Mouse (Mus musculus) heart, postnatal 0 days (tissue): Measurements from ENCODE around the gene Btg2. TPM values are rescaled to one million over a fixed set of nuclear protein-coding genes. Genes with fewer than 3 reads are reported as not detected.

Source experiments
- ATAC-seq: fragments of 200-750 bp; cut with Nextera tagmentation; 2 replicates; pipeline ENCODE4 v1.8.0; 2017; ENCODE audit warnings: low read depth, moderate number of reproducible peaks, moderate library complexity; ENCODE audit not compliant: insufficient read depth
- DNase-seq: peaks from one replicate; pipeline ENCODE4 v3.0.0-alpha.2; 2016; ENCODE audit warnings: low spot score
- H3K27ac ChIP-seq: fragments of 300-500 bp; sonication (generic); 2 replicates; pipeline ENCODE4 v1.5.1; 2014; ENCODE audit warnings: low read depth, mild to moderate bottlenecking
- H3K27me3 ChIP-seq: fragments of 300-500 bp; sonication (generic); 2 replicates; pipeline ENCODE4 v1.6.1; 2014; ENCODE audit warnings: low read length, mixed read lengths; ENCODE audit not compliant: control insufficient read depth, insufficient read depth
- H3K36me3 ChIP-seq: fragments of 300-500 bp; sonication (generic); replicated peaks from 2 replicates; pipeline ENCODE4 v1.6.1; 2014; ENCODE audit warnings: low read length, mixed read lengths; ENCODE audit not compliant: control insufficient read depth, insufficient read depth
- H3K4me1 ChIP-seq: fragments of 300-500 bp; sonication (generic); 2 replicates; pipeline ENCODE4 v1.6.1; 2014; ENCODE audit warnings: antibody characterized with exemption; ENCODE audit not compliant: control insufficient read depth, insufficient read depth
- H3K4me2 ChIP-seq: fragments of 300-500 bp; sonication (generic); 2 replicates; pipeline ENCODE4 v1.6.1; 2014; ENCODE audit warnings: low read depth, mild to moderate bottlenecking, low read length, moderate library complexity
- H3K4me3 ChIP-seq: fragments of 300-500 bp; sonication (generic); 2 replicates; pipeline ENCODE4 v1.5.1; 2014; ENCODE audit warnings: low read depth, low read length
- H3K9ac ChIP-seq: fragments of 300-500 bp; sonication (generic); replicated peaks from 2 replicates; pipeline ENCODE4 v1.6.1; 2014; ENCODE audit warnings: low read depth, low read length, mixed read lengths
- H3K9me3 ChIP-seq: fragments of 300-500 bp; sonication (generic); replicated peaks from 2 replicates; pipeline ENCODE4 v1.6.1; 2016; ENCODE audit warnings: low read length; ENCODE audit not compliant: control insufficient read depth
- CTCF ChIP-seq: IDR thresholded peaks from 2 replicates; pipeline ENCODE4 v1.5.1; 2016; ENCODE audit warnings: antibody characterized with exemption, control low read depth, low read depth
- EP300 ChIP-seq: IDR thresholded peaks from 2 replicates; pipeline ENCODE4 v1.6.1; 2016; ENCODE audit warnings: antibody characterized with exemption, low read depth
- WGBS: fragments of 180-500 bp; shearing (Covaris S2); extraction: QIAGEN DNeasy Blood & Tissue Kit; methylation state at CpG from one replicate; pipeline ENCODE4 v1.1.7; 2014; 5-methylcytosine and 5-hydroxymethylcytosine counted together
- polyA plus RNA-seq: library from polyadenylated mRNA; unstranded; fragments of >200 nt; fragmentation: Nextera tagmentation; extraction: Ambion mirVana; gene quantifications from 2 replicates; pipeline ENCODE4 v1.2.1, GENCODE M21; 2015
- total RNA-seq: library from RNA; depleted of rRNA; stranded (reverse); fragments of >200 nt; gene quantifications from 2 replicates; pipeline ENCODE4 v1.2.3, GENCODE M21; 2014; ENCODE audit warnings: low replicate concordance; rRNA removed

The Btg2 gene
- 46.8 and 52.9 TPM in 2 replicates for total RNA-seq
- 27.4 and 33.7 TPM in 2 replicates for polyA plus RNA-seq

DNA sequence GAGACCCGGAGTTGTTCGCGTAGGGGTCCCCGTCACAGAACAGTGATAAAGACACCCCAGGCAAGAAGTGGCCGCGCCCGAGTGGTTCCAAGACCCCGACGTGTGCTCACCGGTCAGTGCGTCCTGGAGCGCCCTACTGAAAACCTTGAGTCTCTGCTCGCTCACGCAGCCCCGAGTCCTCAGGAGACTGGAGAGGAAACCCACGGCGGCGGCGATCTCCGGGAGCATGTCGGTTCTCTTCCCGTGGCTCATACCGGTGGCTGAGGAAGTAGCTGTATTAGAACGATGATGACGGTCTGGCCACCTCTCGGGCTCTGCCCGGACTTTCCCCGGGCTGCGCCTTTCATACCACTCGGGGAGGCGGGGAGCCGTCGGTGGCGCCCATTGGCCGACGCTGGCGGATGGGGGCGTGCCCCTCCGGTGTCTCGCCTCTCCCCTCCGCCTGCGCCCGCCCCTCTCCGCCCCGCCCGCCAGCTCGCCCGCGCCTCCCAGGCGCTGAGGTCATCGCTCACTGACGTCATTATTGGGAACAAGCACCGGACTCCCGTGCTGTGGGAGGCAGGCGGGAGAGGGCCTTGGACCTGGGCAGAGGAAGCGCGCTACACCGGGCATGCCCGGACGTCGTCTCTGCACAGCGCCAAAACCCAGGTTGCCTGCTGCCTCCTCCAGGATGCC, at the start of gene Btg2:
Gene Btg2, minus strand, starts transcription at position 319 of the 675 bp plus-strand sequence.
- Histone ChIP-seq H3K9ac (peak within 1 kb of the TSS; percentile 85), H3K36me3 (peaks cover 28% of the 10 kb centered on the region), H3K4me2 (peak within 1 kb of the TSS; percentile 77), H3K4me3 (peak within 1 kb of the TSS; percentile 68), H3K4me1 (peaks cover 53% of the 10 kb centered on the region), H3K27ac (peak within 1 kb of the TSS; percentile 87), H3K9me3 (no peaks in the 10 kb centered on the region), H3K27me3 (no peaks in the 10 kb centered on the region)
- peak; percentile 97 for DNase-seq
- ATAC-seq = peak; percentile 91
- no peak for TF ChIP-seq EP300
- TF ChIP-seq CTCF = no peak
- WGBS = under 1% methylated on average over 52 of the region's 62 CpGs

DNA sequence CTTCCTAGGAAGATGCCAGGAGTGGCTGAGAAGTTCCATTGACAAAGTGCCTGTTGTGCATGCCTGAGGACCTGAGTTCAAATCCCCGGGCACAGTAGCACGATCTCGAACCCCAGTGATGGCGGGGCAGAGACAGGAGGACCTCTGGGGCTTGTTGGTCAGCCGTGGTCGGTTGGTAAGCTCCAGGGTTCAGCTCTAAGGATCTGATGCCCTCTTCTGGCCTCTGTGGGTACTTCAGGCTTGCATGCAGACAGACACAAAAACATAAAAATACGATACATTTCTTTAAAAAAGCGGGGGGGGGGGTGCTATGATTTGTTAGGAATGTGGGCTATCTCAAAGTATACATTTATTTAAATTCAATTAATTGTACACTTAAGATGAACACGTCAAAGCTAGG, 43.3 kb upstream of the Btg2 start:
- Histone ChIP-seq H3K9ac (no peak overlapping the region), H3K27me3 (no peaks in the 10 kb centered on the region), H3K4me3 (no peak overlapping the region), H3K9me3 (no peaks in the 10 kb centered on the region), H3K27ac (no peak overlapping the region), H3K4me1 (no peaks in the 10 kb centered on the region), H3K4me2 (no peak overlapping the region), H3K36me3 (no peaks in the 10 kb centered on the region)
- ATAC-seq = no peak
- no peak for TF ChIP-seq EP300
- TF ChIP-seq CTCF = peak; percentile 57
- WGBS = 54% methylated on average over 9 of the region's 9 CpGs
- DNase-seq = no peak

DNA sequence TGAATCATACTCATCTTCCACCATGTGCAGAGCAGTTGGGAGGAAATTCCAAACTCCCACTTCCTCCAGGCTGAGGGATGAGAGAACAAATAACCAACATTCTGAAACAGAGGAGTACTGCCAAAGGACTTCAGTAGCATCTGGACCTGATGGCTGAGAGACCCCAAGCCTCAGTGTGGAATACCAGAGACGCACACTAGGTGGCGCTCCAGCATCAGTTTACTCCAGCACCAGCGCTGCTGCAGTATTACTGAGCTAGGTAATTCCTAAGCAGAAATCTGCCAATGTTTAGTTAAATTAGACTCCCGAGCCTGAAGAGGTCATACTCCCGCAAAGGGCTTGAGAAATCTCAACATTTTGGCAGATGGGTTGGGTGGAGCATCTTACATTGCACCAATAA, 41.3 kb upstream of the Btg2 start:
- Histone ChIP-seq H3K4me2 (no peak overlapping the region), H3K4me1 (no peaks in the 10 kb centered on the region), H3K9ac (no peak overlapping the region), H3K27me3 (no peaks in the 10 kb centered on the region), H3K27ac (no peak overlapping the region), H3K9me3 (no peaks in the 10 kb centered on the region), H3K36me3 (no peaks in the 10 kb centered on the region), H3K4me3 (no peak overlapping the region)
- WGBS = 4% methylated on average over 5 of the region's 5 CpGs
- DNase-seq = peak; percentile 64
- TF ChIP-seq EP300 (no peak), CTCF (peak; percentile 90)
- ATAC-seq = peak; percentile 39

DNA sequence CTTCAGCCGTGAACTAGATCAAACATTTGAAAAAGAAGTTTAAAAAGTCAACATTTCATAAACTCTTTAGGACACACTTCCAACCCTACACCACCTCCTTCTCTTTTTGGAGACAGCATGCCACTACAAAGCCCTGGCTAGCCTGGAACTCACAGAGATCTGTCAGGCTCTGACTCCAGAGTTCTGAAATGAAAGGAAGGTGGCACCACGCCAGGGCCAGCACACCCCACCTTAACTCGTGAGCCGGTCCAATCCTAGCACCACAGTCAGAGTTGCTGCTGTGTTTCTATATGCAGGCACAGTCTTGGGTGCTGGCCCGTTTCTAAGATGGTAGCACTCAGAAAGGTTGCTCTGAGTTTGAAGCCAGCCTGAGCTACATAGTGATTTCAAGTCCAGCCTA, 38.2 kb upstream of the Btg2 start:
- no peaks in the 10 kb centered on the region for H3K9me3 ChIP-seq
- no peaks in the 10 kb centered on the region for H3K27me3 ChIP-seq
- TF ChIP-seq EP300 = no peak
- TF ChIP-seq CTCF = no peak
- H3K9ac ChIP-seq = no peak overlapping the region
- DNase-seq = no peak
- no peaks in the 10 kb centered on the region for H3K36me3 ChIP-seq
- no peak for ATAC-seq
- no peak overlapping the region for H3K4me2 ChIP-seq
- no peak overlapping the region for H3K4me3 ChIP-seq
- H3K4me1 ChIP-seq = no peaks in the 10 kb centered on the region
- H3K27ac ChIP-seq = no peak overlapping the region
- WGBS = 44% methylated on average over 5 of the region's 5 CpGs

DNA sequence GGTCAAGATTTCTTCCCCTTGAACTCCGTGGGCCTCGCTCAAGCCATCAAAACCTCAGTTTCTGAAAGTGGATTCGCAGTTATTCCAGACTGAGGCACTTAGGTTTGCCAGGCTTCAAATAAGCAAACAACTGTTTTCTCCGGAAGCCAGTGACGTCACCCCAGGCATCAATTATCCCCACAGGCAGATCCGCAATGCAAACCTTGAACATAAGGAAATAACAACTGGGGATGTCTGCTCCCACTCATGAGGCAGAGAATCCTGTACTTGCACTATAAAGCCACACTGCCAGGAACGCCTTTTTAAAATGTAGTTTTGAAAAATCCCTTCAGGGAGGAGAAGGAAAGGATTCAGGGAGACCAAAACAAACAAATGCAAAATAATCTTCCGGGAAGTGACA, 36.5 kb upstream of the Btg2 start:
- Histone ChIP-seq H3K36me3 (no peaks in the 10 kb centered on the region), H3K4me1 (no peaks in the 10 kb centered on the region), H3K27me3 (no peaks in the 10 kb centered on the region), H3K9me3 (no peaks in the 10 kb centered on the region), H3K4me3 (no peak overlapping the region), H3K4me2 (no peak overlapping the region), H3K27ac (no peak overlapping the region), H3K9ac (no peak overlapping the region)
- DNase-seq (no peak), ATAC-seq (no peak)
- TF ChIP-seq EP300 (no peak), CTCF (no peak)
- whole genome bisulfite sequencing = 70% methylated on average over 8 of the region's 8 CpGs

DNA sequence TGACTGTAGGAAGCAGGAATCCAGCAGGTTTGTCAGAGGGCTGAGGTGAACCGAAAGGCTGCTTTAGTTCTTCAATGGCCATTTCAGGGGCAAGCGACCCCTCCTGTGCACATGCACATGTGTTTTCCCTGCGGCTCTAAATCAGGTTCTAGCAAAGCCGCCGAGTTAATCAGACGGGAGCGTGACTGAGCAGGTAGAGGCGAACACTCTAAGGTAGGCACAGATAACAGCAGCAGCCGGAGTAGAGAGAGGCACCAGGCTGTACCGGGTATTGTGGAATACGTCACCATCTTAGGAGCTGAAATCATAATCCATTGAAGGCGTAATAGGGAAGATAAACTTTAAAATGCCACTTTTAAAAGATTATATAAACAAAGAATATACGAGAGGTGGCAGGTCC, 35.8 kb upstream of the Btg2 start:
- no peak for DNase-seq

More for the DNA sequence above, 35.8 kb upstream of the Btg2 start:
- no peak overlapping the region for H3K9ac ChIP-seq
- no peaks in the 10 kb centered on the region for H3K9me3 ChIP-seq
- no peak overlapping the region for H3K27ac ChIP-seq
- TF ChIP-seq EP300 = no peak
- TF ChIP-seq CTCF = no peak
- H3K27me3 ChIP-seq = no peaks in the 10 kb centered on the region
- H3K4me2 ChIP-seq = no peak overlapping the region
- 66% methylated on average over 13 of the region's 13 CpGs for WGBS
- no peak overlapping the region for H3K4me3 ChIP-seq
- H3K4me1 ChIP-seq = no peaks in the 10 kb centered on the region
- ATAC-seq = no peak
- H3K36me3 ChIP-seq = no peaks in the 10 kb centered on the region
